Mouse (Mus musculus) B cell, adult 67 days (primary cell): ENCODE results near the gene Gm13279. TPM values are rescaled to one million over a fixed set of nuclear protein-coding genes. Genes with fewer than 3 reads are reported as not detected.

ENCODE experiments used
- total RNA-seq, 2 experiments: library from RNA; stranded (reverse); gene quantifications; 4 replicates each; pipeline ENCODE4 v1.2.4; 2023

The Gm13279 gene
- total RNA-seq: not detected

DNA sequence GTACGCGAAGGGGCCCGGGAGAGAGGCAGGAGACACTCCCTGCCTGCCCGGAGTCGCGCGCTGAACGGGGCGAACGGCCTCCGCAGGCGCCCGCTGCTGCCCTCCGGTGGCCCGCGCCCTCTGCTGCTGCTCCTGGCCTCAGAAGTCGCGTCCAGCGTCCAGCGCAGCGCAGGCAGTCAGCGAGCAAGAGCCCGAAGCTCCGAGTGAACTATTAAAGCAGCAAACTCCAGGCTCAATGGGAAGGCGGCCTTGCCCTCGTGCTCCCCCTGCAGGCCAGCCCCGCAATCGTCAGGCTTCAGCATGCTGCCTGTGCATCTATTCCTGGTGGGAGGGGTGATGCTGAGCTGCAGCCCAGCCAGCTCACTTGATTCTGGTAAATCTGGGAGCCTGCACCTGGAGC is at the start of gene Gm13279:
Gene Gm13279, plus strand, starts transcription at position 301 of the 400 bp plus-strand sequence.

DNA sequence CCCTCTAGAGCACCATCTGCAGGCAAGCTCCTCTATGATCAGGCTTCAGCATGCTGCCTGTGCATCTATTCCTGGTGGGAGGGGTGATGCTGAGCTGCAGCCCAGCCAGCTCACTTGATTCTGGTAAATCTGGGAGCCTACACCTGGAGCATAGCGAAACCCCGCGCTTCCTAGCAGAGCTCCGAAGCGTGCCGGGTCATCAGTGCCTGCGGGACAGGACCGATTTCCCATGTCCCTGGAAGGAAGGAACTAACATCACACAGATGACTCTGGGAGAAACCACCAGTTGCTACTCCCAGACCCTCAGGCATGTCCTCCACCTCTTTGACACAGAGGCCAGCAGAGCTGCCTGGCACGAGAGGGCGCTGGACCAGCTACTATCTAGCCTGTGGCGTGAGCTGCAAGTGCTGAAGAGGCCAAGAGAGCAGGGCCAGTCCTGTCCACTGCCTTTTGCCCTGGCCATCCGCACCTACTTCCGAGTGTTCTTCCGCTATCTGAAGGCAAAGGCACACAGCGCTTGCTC is 42.3 kb upstream of the Gm13279 start, which contains the start of gene Gm13271:
Gene Gm13271, plus strand, starts transcription at position 51 of the 523 bp plus-strand sequence.

GRCm38 (mm10) chr4:88759610-88760268 is 37.5 kb upstream of the Gm13279 start, which contains the start of gene Gm13283:
Gm13283 (plus strand) TSS chr4:88760119.

GRCm38 (mm10) chr4:88773534-88773933 is 23.7 kb upstream of the Gm13279 start, which contains the start of gene Gm13290:
Gm13290 (plus strand) TSS chr4:88773834.

DNA sequence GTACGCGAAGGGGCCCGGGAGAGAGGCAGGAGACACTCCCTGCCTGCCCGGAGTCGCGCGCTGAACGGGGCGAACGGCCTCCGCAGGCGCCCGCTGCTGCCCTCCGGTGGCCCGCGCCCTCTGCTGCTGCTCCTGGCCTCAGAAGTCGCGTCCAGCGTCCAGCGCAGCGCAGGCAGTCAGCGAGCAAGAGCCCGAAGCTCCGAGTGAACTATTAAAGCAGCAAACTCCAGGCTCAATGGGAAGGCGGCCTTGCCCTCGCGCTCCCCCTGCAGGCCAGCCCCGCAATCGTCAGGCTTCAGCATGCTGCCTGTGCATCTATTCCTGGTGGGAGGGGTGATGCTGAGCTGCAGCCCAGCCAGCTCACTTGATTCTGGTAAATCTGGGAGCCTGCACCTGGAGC is 20.6 kb upstream of the Gm13279 start, which contains the start of gene Gm13289:
Gene Gm13289, plus strand, starts transcription at position 301 of the 400 bp plus-strand sequence.

GRCm38 (mm10) chr4:88779550-88779949 is 17.6 kb upstream of the Gm13279 start, which contains the start of gene Gm13272:
Gm13272 (plus strand) TSS chr4:88779850.

DNA sequence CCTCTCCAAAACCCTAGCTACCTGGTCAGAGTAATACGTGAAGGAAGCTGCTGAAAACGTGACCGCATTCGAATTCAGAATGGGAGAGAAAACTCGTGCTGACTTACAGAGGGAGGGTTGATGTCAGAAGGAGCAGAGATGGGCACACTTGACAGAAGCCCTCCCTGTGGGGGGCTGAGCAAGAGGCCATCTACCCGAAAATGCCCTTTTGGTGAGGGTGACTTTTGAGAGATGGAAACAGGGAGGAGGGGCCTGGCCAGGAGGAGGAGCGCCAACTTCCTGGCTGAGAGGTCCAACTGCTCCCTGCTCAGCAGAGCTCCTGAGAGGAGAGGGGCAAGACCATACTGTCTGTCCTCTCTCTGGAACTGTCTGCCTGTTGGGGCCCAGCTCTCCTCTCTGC is 15.4 kb upstream of the Gm13279 start, which contains the start of gene Ifnz:
Gene Ifnz, plus strand, starts transcription at position 301 of the 400 bp plus-strand sequence.

GRCm38 (mm10) chr4:88785409-88785808 is 11.8 kb upstream of the Gm13279 start, which contains the start of gene Gm13276:
Gm13276 (plus strand) TSS chr4:88785709.

DNA sequence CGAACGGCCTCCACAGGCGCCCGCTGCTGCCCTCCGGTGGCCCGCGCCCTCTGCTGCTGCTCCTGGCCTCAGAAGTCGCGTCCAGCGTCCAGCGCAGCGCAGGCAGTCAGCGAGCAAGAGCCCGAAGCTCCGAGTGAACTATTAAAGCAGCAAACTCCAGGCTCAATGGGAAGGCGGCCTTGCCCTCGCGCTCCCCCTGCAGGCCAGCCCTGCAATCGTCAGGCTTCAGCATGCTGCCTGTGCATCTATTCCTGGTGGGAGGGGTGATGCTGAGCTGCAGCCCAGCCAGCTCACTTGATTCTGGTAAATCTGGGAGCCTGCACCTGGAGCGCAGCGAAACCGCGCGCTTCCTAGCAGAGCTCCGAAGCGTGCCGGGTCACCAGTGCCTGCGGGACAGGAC is 8.8 kb upstream of the Gm13279 start, which contains the start of gene Gm13277:
Gene Gm13277, plus strand, starts transcription at position 231 of the 400 bp plus-strand sequence.

GRCm38 (mm10) chr4:88791250-88791649 is 5.9 kb upstream of the Gm13279 start, which contains the start of gene Gm13278:
Gm13278 (plus strand) TSS chr4:88791550.

DNA sequence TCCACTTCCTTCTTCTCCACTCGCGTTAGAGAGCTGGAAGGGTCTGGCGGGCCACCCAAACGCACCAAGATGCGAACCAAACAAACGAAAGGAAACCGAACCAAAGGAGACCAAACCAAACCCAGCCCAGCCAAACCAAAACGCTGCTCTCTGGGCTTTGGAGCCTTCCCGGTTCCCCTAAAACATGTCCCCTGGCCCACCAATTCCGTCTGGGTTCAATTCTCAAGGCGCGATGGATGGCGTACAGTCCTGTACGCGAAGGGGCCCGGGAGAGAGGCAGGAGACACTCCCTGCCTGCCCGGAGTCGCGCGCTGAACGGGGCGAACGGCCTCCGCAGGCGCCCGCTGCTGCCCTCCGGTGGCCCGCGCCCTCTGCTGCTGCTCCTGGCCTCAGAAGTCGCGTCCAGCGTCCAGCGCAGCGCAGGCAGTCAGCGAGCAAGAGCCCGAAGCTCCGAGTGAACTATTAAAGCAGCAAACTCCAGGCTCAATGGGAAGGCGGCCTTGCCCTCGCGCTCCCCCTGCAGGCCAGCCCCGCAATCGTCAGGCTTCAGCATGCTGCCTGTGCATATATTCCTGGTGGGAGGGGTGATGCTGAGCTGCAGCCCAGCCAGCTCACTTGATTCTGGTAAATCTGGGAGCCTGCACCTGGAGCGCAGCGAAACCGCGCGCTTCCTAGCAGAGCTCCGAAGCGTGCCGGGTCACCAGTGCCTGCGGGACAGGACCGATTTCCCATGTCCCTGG is 3.1 kb upstream of the Gm13279 start, which contains the start of gene Gm13275:
Gene Gm13275, plus strand, starts transcription at position 552 of the 740 bp plus-strand sequence.

DNA sequence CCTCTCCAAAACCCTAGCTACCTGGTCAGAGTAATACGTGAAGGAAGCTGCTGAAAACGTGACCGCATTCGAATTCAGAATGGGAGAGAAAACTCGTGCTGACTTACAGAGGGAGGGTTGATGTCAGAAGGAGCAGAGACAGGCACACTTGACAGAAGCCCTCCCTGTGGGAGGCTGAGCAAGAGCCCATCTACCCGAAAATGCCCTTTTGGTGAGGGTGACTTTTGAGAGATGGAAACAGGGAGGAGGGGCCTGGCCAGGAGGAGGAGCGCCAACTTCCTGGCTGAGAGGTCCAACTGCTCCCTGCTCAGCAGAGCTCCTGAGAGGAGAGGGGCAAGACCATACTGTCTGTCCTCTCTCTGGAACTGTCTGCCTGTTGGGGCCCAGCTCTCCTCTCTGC is 2.2 kb downstream of the Gm13279 start, which contains the start of gene Gm13285:
Gene Gm13285, plus strand, starts transcription at position 301 of the 400 bp plus-strand sequence.

DNA sequence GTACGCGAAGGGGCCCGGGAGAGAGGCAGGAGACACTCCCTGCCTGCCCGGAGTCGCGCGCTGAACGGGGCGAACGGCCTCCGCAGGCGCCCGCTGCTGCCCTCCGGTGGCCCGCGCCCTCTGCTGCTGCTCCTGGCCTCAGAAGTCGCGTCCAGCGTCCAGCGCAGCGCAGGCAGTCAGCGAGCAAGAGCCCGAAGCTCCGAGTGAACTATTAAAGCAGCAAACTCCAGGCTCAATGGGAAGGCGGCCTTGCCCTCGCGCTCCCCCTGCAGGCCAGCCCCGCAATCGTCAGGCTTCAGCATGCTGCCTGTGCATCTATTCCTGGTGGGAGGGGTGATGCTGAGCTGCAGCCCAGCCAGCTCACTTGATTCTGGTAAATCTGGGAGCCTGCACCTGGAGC is 5.8 kb downstream of the Gm13279 start, which contains the start of gene Gm13287:
Gene Gm13287, plus strand, starts transcription at position 301 of the 400 bp plus-strand sequence.

DNA sequence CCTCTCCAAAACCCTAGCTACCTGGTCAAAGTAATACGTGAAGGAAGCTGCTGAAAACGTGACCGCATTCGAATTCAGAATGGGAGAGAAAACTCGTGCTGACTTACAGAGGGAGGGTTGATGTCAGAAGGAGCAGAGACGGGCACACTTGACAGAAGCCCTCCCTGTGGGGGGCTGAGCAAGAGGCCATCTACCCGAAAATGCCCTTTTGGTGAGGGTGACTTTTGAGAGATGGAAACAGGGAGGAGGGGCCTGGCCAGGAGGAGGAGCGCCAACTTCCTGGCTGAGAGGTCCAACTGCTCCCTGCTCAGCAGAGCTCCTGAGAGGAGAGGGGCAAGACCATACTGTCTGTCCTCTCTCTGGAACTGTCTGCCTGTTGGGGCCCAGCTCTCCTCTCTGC is 8.0 kb downstream of the Gm13279 start, which contains the start of gene Gm13288:
Gene Gm13288, plus strand, starts transcription at position 301 of the 400 bp plus-strand sequence.

GRCm38 (mm10) chr4:88815928-88816327 is 18.7 kb downstream of the Gm13279 start, which contains the start of gene Ifna7:
Ifna7 (plus strand) TSS chr4:88816228.

GRCm38 (mm10) chr4:88819659-88820058 is 22.5 kb downstream of the Gm13279 start, which contains the start of gene Ifna11:
Ifna11 (plus strand) TSS chr4:88819959.

GRCm38 (mm10) chr4:88827116-88827515 is 29.9 kb downstream of the Gm13279 start, which contains the start of gene Ifna6:
Ifna6 (plus strand) TSS chr4:88827416.

GRCm38 (mm10) chr4:88835225-88835624 is 38.0 kb downstream of the Gm13279 start, which contains the start of gene Ifna5:
Ifna5 (plus strand) TSS chr4:88835525.

GRCm38 (mm10) chr4:88841438-88841911 is 44.3 kb downstream of the Gm13279 start, which contains the start of gene Ifna4:
Ifna4 (plus strand) TSS chr4:88841861.

